In the genomic region with DNA sequence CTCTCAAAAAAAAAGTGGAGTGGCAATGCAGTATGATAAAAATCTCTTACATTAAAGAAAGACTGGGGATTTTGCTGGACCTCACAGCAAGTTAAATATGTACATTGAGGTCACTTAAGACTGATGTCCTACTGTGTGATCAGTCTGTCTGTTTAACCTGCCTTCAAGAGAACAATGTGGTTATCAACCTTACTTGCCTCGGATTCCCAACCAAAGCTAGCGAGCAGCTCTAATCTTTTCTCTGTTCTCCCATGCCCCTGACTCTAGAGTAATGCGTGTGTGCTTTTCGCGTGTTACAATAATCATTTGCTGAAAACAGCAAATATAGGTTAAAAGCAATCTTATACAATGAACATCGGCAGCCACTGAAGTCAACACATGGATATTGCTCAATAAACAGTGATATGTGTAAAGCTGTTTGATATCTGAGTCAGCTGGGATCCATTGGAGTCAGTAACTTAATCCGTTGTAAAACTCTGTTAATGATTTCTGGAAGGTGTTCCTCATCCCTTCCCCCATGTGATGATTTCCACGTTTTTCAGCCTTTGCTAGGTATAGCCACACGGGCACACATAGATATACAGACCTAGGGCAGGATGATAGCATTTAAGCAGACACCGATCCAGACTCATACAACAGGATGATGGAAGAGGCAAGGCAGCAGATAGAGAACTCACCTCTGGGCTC, we compare ENCODE assay signal across 26 mouse cellular contexts. TPM values are rescaled to one million over a fixed set of nuclear protein-coding genes. Genes with fewer than 3 reads are reported as not detected.
DNase-seq lines count a peak whose midpoint lies in the region; ATAC-seq and TF ChIP-seq lines count a peak whose summit lies in the region.
"Had no signal": no experiment of that assay in that cellular context is flagged by ENCODE, and none has a peak within 500 bp of the region (broad histone marks: within the 10 kb centered on the region; RNA-seq: fewer than 3 reads in every experiment).

No protein-coding gene starts in this region.

- H3K9ac ChIP-seq in intestine, embryonic 15.5 days: no peak overlapping the region
- no peak overlapping the region for H3K9ac ChIP-seq in hindbrain, embryonic 13.5 days
- H3K9ac ChIP-seq: forebrain, embryonic 13.5 days; heart, embryonic 12.5 days; hindbrain, embryonic 15.5 days; neural tube, embryonic 15.5 days had no signal

- no peak for TF ChIP-seq CTCF in small intestine, adult 2 months (IDR thresholded peaks at IDR 0.05; ENCODE audit: extremely low read depth, insufficient read length, insufficient replicate concordance, low read depth, low read length)

- H3K9me3 ChIP-seq in heart, embryonic 10.5 days: no peaks in the 10 kb centered on the region
- no peaks in the 10 kb centered on the region for H3K9me3 ChIP-seq in intestine, embryonic 15.5 days
- H3K9me3 ChIP-seq in hindbrain, embryonic 13.5 days: no peaks in the 10 kb centered on the region
- H3K9me3 ChIP-seq: forebrain, embryonic 13.5 days; heart, embryonic 12.5 days; hindbrain, embryonic 15.5 days; neural tube, embryonic 15.5 days had no signal

- TF ChIP-seq POLR2A in small intestine, adult 2 months (IDR thresholded peaks at IDR 0.05; ENCODE audit: low read depth, low read length): no peak

- H3K27me3 ChIP-seq in heart, embryonic 10.5 days (ENCODE audit: insufficient read depth, poor library complexity, severe bottlenecking): no peaks in the 10 kb centered on the region
- no peaks in the 10 kb centered on the region for H3K27me3 ChIP-seq in intestine, embryonic 15.5 days (replicated peaks)
- no peaks in the 10 kb centered on the region for H3K27me3 ChIP-seq in small intestine, adult 2 months (ENCODE audit: control insufficient read depth, insufficient read depth, low read length)
- H3K27me3 ChIP-seq in hindbrain, embryonic 13.5 days: no peaks in the 10 kb centered on the region
- H3K27me3 ChIP-seq: CH12.LX; forebrain, embryonic 13.5 days; heart, embryonic 12.5 days; hindbrain, embryonic 15.5 days; neural tube, embryonic 15.5 days had no signal

- H3K36me3 ChIP-seq in heart, embryonic 10.5 days: no peaks in the 10 kb centered on the region
- H3K36me3 ChIP-seq in intestine, embryonic 15.5 days: no peaks in the 10 kb centered on the region
- peaks cover 19% of the 10 kb centered on the region for H3K36me3 ChIP-seq in small intestine, adult 2 months (ENCODE audit: control insufficient read depth, insufficient read depth, low read length)
- no peaks in the 10 kb centered on the region for H3K36me3 ChIP-seq in hindbrain, embryonic 13.5 days
- H3K36me3 ChIP-seq: heart, embryonic 12.5 days; hindbrain, embryonic 15.5 days; neural tube, embryonic 15.5 days had no signal

- no peaks in the 10 kb centered on the region for H3K4me1 ChIP-seq in heart, embryonic 10.5 days
- H3K4me1 ChIP-seq in intestine, embryonic 15.5 days (replicated peaks): peaks cover 12% of the 10 kb centered on the region; the same call in 1 of the 2 replicates
- H3K4me1 ChIP-seq in small intestine, adult 2 months (ENCODE audit: control insufficient read depth, insufficient read depth, insufficient read length, low read length): peaks cover 21% of the 10 kb centered on the region
- no peaks in the 10 kb centered on the region for H3K4me1 ChIP-seq in hindbrain, embryonic 13.5 days (replicated peaks)
- H3K4me1 ChIP-seq: forebrain, embryonic 13.5 days; heart, embryonic 12.5 days; hindbrain, embryonic 15.5 days; neural tube, embryonic 15.5 days had no signal

- ATAC-seq in intestine, embryonic 15.5 days: peak; percentile 92
- ATAC-seq in hindbrain, embryonic 13.5 days (ENCODE audit: low FRiP score): no peak
- ATAC-seq: forebrain, embryonic 13.5 days; inflammation-experienced regulatory T-cells, adult 6 months had no signal

- no peak overlapping the region for H3K4me3 ChIP-seq in heart, embryonic 10.5 days
- no peak overlapping the region for H3K4me3 ChIP-seq in intestine, embryonic 15.5 days (replicated peaks)
- H3K4me3 ChIP-seq in small intestine, adult 2 months (ENCODE audit: low read depth, low read length): no peak overlapping the region
- H3K4me3 ChIP-seq in hindbrain, embryonic 13.5 days: no peak overlapping the region
- H3K4me3 ChIP-seq: forebrain, embryonic 13.5 days; heart, embryonic 12.5 days; hindbrain, embryonic 15.5 days; neural tube, embryonic 15.5 days had no signal

- H3K4me2 ChIP-seq in intestine, embryonic 15.5 days (replicated peaks): no peak overlapping the region; the same call in 1 of the 2 replicates
- H3K4me2 ChIP-seq in hindbrain, embryonic 13.5 days: no peak overlapping the region
- H3K4me2 ChIP-seq: forebrain, embryonic 13.5 days; heart, embryonic 12.5 days; hindbrain, embryonic 15.5 days; neural tube, embryonic 15.5 days had no signal

- DNase-seq in heart, adult 11 months: peak; percentile 24
- no peak for DNase-seq in heart, embryonic 10.5 days (ENCODE audit: low spot score)
- peak; percentile 22 for DNase-seq in yolk sac, embryonic 10.5 days (ENCODE audit: low spot score)
- DNase-seq in kidney, postnatal 36 days: no peak
- DNase-seq: adrenal gland, adult 8-10 months; cerebellum, adult 2 months; cerebellum, postnatal 36 days; gastrocnemius, postnatal 10 days; heart, adult 18-20 months; kidney, adult 9 months; kidney, postnatal 10 days; left cerebral cortex, postnatal 4 days; lung, adult 2 months; lung, postnatal 14 days; midbrain, embryonic 14.5 days; retina, postnatal 1 day; right cerebral cortex, postnatal 14 days had no signal

- H3K27ac ChIP-seq in heart, embryonic 10.5 days: no peak overlapping the region
- no peak overlapping the region for H3K27ac ChIP-seq in intestine, embryonic 15.5 days
- H3K27ac ChIP-seq in small intestine, adult 2 months (ENCODE audit: insufficient read depth, low read depth, low read length): peak overlapping the region; percentile 29; the same call in 1 of the 2 replicates
- H3K27ac ChIP-seq in hindbrain, embryonic 13.5 days: no peak overlapping the region
- H3K27ac ChIP-seq: forebrain, embryonic 13.5 days; hindbrain, embryonic 15.5 days; neural tube, embryonic 15.5 days had no signal

- WGBS in heart, embryonic 10.5 days: 87% methylated on average over 10 of the region's 10 CpGs
- 64% methylated on average over 10 of the region's 10 CpGs for WGBS in intestine, embryonic 15.5 days
- 31% methylated on average over 10 of the region's 10 CpGs for WGBS in small intestine, adult 2 months
- 90% methylated on average over 10 of the region's 10 CpGs for WGBS in hindbrain, embryonic 13.5 days

RNA-seq across cellular contexts. Expression of a gene that starts 21.1 kb away (rescaled TPM):
- polyA plus RNA-seq in heart, embryonic 10.5 days (2016; fragmentation: Nextera tagmentation; extraction: Ambion mirVana): 57.1 and 61.5 TPM in 2 replicates
- 116 and 124 TPM in 2 replicates for polyA plus RNA-seq in intestine, embryonic 15.5 days (2015; fragmentation: Nextera tagmentation; extraction: Ambion mirVana)
- polyA plus RNA-seq in small intestine, adult 2 months (2012; rRNA removed): 21.3 and 42.5 TPM in 2 replicates
- 92.3 and 94.9 TPM in 2 replicates for polyA plus RNA-seq in hindbrain, embryonic 13.5 days (2015; fragmentation: Nextera tagmentation; extraction: Ambion mirVana)

RNA-seq across cellular contexts. Expression of a gene that starts 25.2 kb away (rescaled TPM):
- polyA plus RNA-seq in heart, embryonic 10.5 days (2016; fragmentation: Nextera tagmentation; extraction: Ambion mirVana): 3.9 and 4.4 TPM in 2 replicates
- polyA plus RNA-seq in intestine, embryonic 15.5 days (2015; fragmentation: Nextera tagmentation; extraction: Ambion mirVana): 14.8 and 16.3 TPM in 2 replicates
- polyA plus RNA-seq in small intestine, adult 2 months (2012; rRNA removed): 8.9 and 12.9 TPM in 2 replicates
- 1.9 and 2.4 TPM in 2 replicates for polyA plus RNA-seq in hindbrain, embryonic 13.5 days (2015; fragmentation: Nextera tagmentation; extraction: Ambion mirVana)

RNA-seq across cellular contexts. Expression of a gene that starts 25.3 kb away (rescaled TPM):
- polyA plus RNA-seq in heart, embryonic 10.5 days (2016; fragmentation: Nextera tagmentation; extraction: Ambion mirVana): 7.5 and 8.9 TPM in 2 replicates
- 8.4 and 9.8 TPM in 2 replicates for polyA plus RNA-seq in intestine, embryonic 15.5 days (2015; fragmentation: Nextera tagmentation; extraction: Ambion mirVana)
- polyA plus RNA-seq in small intestine, adult 2 months (2012; rRNA removed): 0.79 and 1.7 TPM in 2 replicates
- polyA plus RNA-seq in hindbrain, embryonic 13.5 days (2015; fragmentation: Nextera tagmentation; extraction: Ambion mirVana): 6.9 and 7.2 TPM in 2 replicates

Comparison
In these comparisons a context has a peak if more than half of its experiments do, and no peak if none do; other contexts are left out.
1. DNase-seq: peak in heart, adult 11 months (single experiment) and yolk sac, embryonic 10.5 days (single experiment); none in heart, embryonic 10.5 days (single experiment) and kidney, postnatal 36 days (0 of 2).